Mouse (Mus musculus): ENCODE results near the gene Ppat. TPM values are rescaled to one million over a fixed set of nuclear protein-coding genes. Genes with fewer than 3 reads are reported as not detected.

Gene Ppat
- polyA plus RNA-seq, 1 experiment from 2014 or later = 12.5 TPM

DNA sequence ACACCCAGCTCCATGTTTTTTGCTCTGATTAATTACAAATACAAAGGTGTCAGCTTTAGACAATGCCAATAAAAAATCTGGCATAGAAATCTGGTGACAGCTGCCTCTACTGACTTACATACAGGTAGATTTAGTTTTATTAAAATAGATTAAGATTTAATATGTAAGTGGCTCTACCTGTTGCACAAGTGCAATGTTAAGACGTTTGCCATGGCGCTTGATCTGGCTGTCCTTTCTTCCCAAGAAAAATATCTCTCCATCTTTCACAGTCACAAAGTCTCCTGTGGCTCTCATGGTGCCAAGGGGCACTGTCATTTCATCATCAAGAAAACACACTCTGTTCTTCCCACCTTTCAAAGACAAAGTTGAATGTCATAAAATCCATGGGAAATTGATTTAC, 64.4 kb downstream of the Ppat start:
- ATAC-seq (ENCODE audit: low FRiP score, low TSS enrichment) (no peak), DNase-seq (ENCODE audit: low spot score) (no peak)
- Histone ChIP-seq H3K9me3 (ENCODE audit: control insufficient read depth, low read length) (no peaks in the 10 kb centered on the region), H3K36me3 (ENCODE audit: control insufficient read depth, insufficient read depth, low read length) (peaks cover 5% of the 10 kb centered on the region; the same call in 1 of the 2 replicates), H3K27me3 (ENCODE audit: control insufficient read depth, insufficient read depth, low read length) (no peaks in the 10 kb centered on the region), H3K4me3 (ENCODE audit: low read depth, low read length) (no peak overlapping the region), H3K4me1 (replicated peaks; ENCODE audit: control insufficient read depth, insufficient read depth) (no peaks in the 10 kb centered on the region), H3K4me2 (replicated peaks; ENCODE audit: low read depth) (no peak overlapping the region), H3K27ac (replicated peaks) (no peak overlapping the region), H3K9ac (ENCODE audit: low read length) (no peak overlapping the region)
- TF ChIP-seq CTCF (IDR thresholded peaks at IDR 0.05; ENCODE audit: low read depth) = no peak
- no peak for TF ChIP-seq EP300 (optimal IDR thresholded peaks at IDR 0.05)
- WGBS = 86% methylated on average over 2 of the region's 2 CpGs

GRCm38 (mm10) chr5:76884107-76884506, 67.3 kb downstream of the Ppat start:
- Histone ChIP-seq H3K4me1 (replicated peaks; ENCODE audit: control insufficient read depth, insufficient read depth) (no peaks in the 10 kb centered on the region), H3K9ac (ENCODE audit: low read length) (no peak overlapping the region), H3K4me3 (ENCODE audit: low read depth, low read length) (no peak overlapping the region), H3K36me3 (ENCODE audit: control insufficient read depth, insufficient read depth, low read length) (peaks cover 5% of the 10 kb centered on the region; the same call in 1 of the 2 replicates), H3K27me3 (ENCODE audit: control insufficient read depth, insufficient read depth, low read length) (no peaks in the 10 kb centered on the region), H3K27ac (replicated peaks) (no peak overlapping the region), H3K4me2 (replicated peaks; ENCODE audit: low read depth) (no peak overlapping the region), H3K9me3 (ENCODE audit: control insufficient read depth, low read length) (no peaks in the 10 kb centered on the region)
- 66% methylated on average over 1 of the region's 1 CpGs for WGBS
- DNase-seq (ENCODE audit: low spot score) (no peak), ATAC-seq (ENCODE audit: low FRiP score, low TSS enrichment) (peak; percentile 83)
- TF ChIP-seq EP300 (optimal IDR thresholded peaks at IDR 0.05) (no peak), CTCF (IDR thresholded peaks at IDR 0.05; ENCODE audit: low read depth) (no peak)

GRCm38 (mm10) chr5:76876106-76876758, 75.1 kb downstream of the Ppat start:
- Histone ChIP-seq H3K36me3 (ENCODE audit: control insufficient read depth, insufficient read depth, low read length) (peaks cover 8% of the 10 kb centered on the region; the same call in 1 of the 2 replicates), H3K27me3 (ENCODE audit: control insufficient read depth, insufficient read depth, low read length) (no peaks in the 10 kb centered on the region), H3K9ac (ENCODE audit: low read length) (no peak overlapping the region), H3K4me2 (replicated peaks; ENCODE audit: low read depth) (no peak overlapping the region), H3K4me3 (ENCODE audit: low read depth, low read length) (no peak overlapping the region), H3K4me1 (replicated peaks; ENCODE audit: control insufficient read depth, insufficient read depth) (no peaks in the 10 kb centered on the region), H3K9me3 (ENCODE audit: control insufficient read depth, low read length) (no peaks in the 10 kb centered on the region), H3K27ac (replicated peaks) (no peak overlapping the region)
- DNase-seq (ENCODE audit: low spot score) = no peak
- ATAC-seq (ENCODE audit: low FRiP score, low TSS enrichment) = no peak
- TF ChIP-seq CTCF (IDR thresholded peaks at IDR 0.05; ENCODE audit: low read depth) (no peak; the same call in 1 of the 2 replicates), EP300 (optimal IDR thresholded peaks at IDR 0.05) (no peak)
- WGBS = 88% methylated on average over 25 of the region's 25 CpGs

GRCm38 (mm10) chr5:76869553-76869952, 81.8 kb downstream of the Ppat start:
- ATAC-seq (ENCODE audit: low FRiP score, low TSS enrichment) (no peak), DNase-seq (ENCODE audit: low spot score) (no peak)
- Histone ChIP-seq H3K27me3 (ENCODE audit: control insufficient read depth, insufficient read depth, low read length) (no peaks in the 10 kb centered on the region), H3K4me3 (ENCODE audit: low read depth, low read length) (peak overlapping the region; percentile 33), H3K4me1 (replicated peaks; ENCODE audit: control insufficient read depth, insufficient read depth) (no peaks in the 10 kb centered on the region), H3K27ac (replicated peaks) (no peak overlapping the region), H3K9me3 (ENCODE audit: control insufficient read depth, low read length) (no peaks in the 10 kb centered on the region), H3K36me3 (ENCODE audit: control insufficient read depth, insufficient read depth, low read length) (peaks cover 9% of the 10 kb centered on the region; the same call in 1 of the 2 replicates), H3K9ac (ENCODE audit: low read length) (no peak overlapping the region; the same call in 1 of the 2 replicates), H3K4me2 (replicated peaks; ENCODE audit: low read depth) (peak overlapping the region; percentile 53)
- 52% methylated on average over 6 of the region's 6 CpGs for WGBS
- TF ChIP-seq EP300 (optimal IDR thresholded peaks at IDR 0.05) (no peak), CTCF (IDR thresholded peaks at IDR 0.05; ENCODE audit: low read depth) (no peak)

GRCm38 (mm10) chr5:76868693-76869286, 82.6 kb downstream of the Ppat start:
- TF ChIP-seq CTCF (IDR thresholded peaks at IDR 0.05; ENCODE audit: low read depth) (no peak), EP300 (optimal IDR thresholded peaks at IDR 0.05) (no peak)
- Histone ChIP-seq H3K9ac (ENCODE audit: low read length) (peak overlapping the region; percentile 31; the same call in 1 of the 2 replicates), H3K27me3 (ENCODE audit: control insufficient read depth, insufficient read depth, low read length) (no peaks in the 10 kb centered on the region), H3K36me3 (ENCODE audit: control insufficient read depth, insufficient read depth, low read length) (peaks cover 5% of the 10 kb centered on the region; the same call in 1 of the 2 replicates), H3K9me3 (ENCODE audit: control insufficient read depth, low read length) (no peaks in the 10 kb centered on the region), H3K27ac (replicated peaks) (no peak overlapping the region), H3K4me2 (replicated peaks; ENCODE audit: low read depth) (peak overlapping the region; percentile 53), H3K4me1 (replicated peaks; ENCODE audit: control insufficient read depth, insufficient read depth) (no peaks in the 10 kb centered on the region), H3K4me3 (ENCODE audit: low read depth, low read length) (peak overlapping the region; percentile 33)
- 29% methylated on average over 16 of the region's 16 CpGs for WGBS
- ATAC-seq (ENCODE audit: low FRiP score, low TSS enrichment) (peak; percentile 86), DNase-seq (ENCODE audit: low spot score) (peak; percentile 38)

DNA sequence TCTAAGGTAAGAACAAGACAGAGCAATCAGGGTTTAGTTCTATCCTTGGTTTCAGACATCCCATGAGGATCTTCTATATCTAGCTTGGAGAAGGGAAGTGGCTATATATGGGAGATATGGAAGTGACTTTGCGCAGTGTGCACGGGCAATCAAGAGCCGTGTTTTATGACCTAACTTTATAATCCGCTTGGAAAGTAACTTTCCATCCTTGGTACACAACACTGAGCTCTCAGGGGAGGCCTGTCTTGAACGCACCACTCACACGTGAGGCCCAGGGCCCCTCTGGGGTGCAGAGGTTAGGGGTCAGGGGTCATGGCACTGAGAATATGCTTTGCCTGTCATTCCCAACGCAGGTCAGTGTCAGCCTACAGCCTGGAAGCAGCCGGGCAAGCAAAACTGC, 84.6 kb downstream of the Ppat start:
- no peak for TF ChIP-seq EP300 (optimal IDR thresholded peaks at IDR 0.05)
- no peak for TF ChIP-seq CTCF (IDR thresholded peaks at IDR 0.05; ENCODE audit: low read depth)
- H3K4me3 ChIP-seq (ENCODE audit: low read depth, low read length) = no peak overlapping the region
- H3K27me3 ChIP-seq (ENCODE audit: control insufficient read depth, insufficient read depth, low read length) = no peaks in the 10 kb centered on the region
- ATAC-seq (ENCODE audit: low FRiP score, low TSS enrichment) = 0 out of 2 replicates have a peak, but pooled peaks have one; percentile 11
- no peak overlapping the region for H3K4me2 ChIP-seq (replicated peaks; ENCODE audit: low read depth)
- H3K27ac ChIP-seq (replicated peaks) = no peak overlapping the region
- no peak for DNase-seq (ENCODE audit: low spot score)
- H3K4me1 ChIP-seq (replicated peaks; ENCODE audit: control insufficient read depth, insufficient read depth) = no peaks in the 10 kb centered on the region
- WGBS = 73% methylated on average over 8 of the region's 8 CpGs
- H3K9ac ChIP-seq (ENCODE audit: low read length) = no peak overlapping the region
- H3K9me3 ChIP-seq (ENCODE audit: control insufficient read depth, low read length) = no peaks in the 10 kb centered on the region
- H3K36me3 ChIP-seq (ENCODE audit: control insufficient read depth, insufficient read depth, low read length) = 0 out of 2 replicates have a peak, but pooled peaks cover 4% of the 10 kb centered on the region

Other genes starting within 250 kb of the Ppat start
- 7.0 and 7.4 TPM in 2 replicates for gene Aasdh, start 46.1 kb downstream of the Ppat start, polyA plus RNA-seq (2015; fragmentation: Nextera tagmentation; extraction: Ambion mirVana)
- gene Paics, start 271 bp downstream of the Ppat start, polyA plus RNA-seq (2015; fragmentation: Nextera tagmentation; extraction: Ambion mirVana) = 91.7 and 94.4 TPM in 2 replicates
- gene Srp72, start 23.1 kb upstream of the Ppat start, polyA plus RNA-seq (2015; fragmentation: Nextera tagmentation; extraction: Ambion mirVana) = 47.1 and 49.2 TPM in 2 replicates
- not detected in 2 replicates for gene Arl9, start 52.5 kb upstream of the Ppat start, polyA plus RNA-seq (2015; fragmentation: Nextera tagmentation; extraction: Ambion mirVana)
- 0.08 TPM in 1 of 2 replicates, not detected in the other for gene Thegl, start 64.4 kb upstream of the Ppat start, polyA plus RNA-seq (2015; fragmentation: Nextera tagmentation; extraction: Ambion mirVana)
- 26.6 and 30.2 TPM in 2 replicates for gene Hopx, start 163.5 kb upstream of the Ppat start, polyA plus RNA-seq (2015; fragmentation: Nextera tagmentation; extraction: Ambion mirVana)